Mouse (Mus musculus) lung, postnatal 0 days (tissue): ENCODE results near the gene Manbal.

Experiments used
- CTCF ChIP-seq: IDR thresholded peaks from 2 replicates; pipeline ENCODE4 v1.5.1; 2016; ENCODE audit warnings: antibody characterized with exemption, mild to moderate bottlenecking
- EP300 ChIP-seq: IDR thresholded peaks from 2 replicates; pipeline ENCODE4 v1.6.1; 2016; ENCODE audit warnings: antibody characterized with exemption, mild to moderate bottlenecking, control low read depth

GRCm38 (mm10) chr2:157340221-157340741, 27.1 kb upstream of the Manbal start:
- TF ChIP-seq EP300 (no peak), CTCF (no peak)
